Mouse (Mus musculus) bone marrow, adult 2 months (tissue): ENCODE measurements around the gene B4galt5.

Source experiments
- CTCF ChIP-seq: fragments of 200-500 bp; IDR thresholded peaks from 2 replicates; pipeline ENCODE4 v1.5.1; 2011; ENCODE audit warnings: low read length, control low read depth; ENCODE audit not compliant: control insufficient read depth, insufficient read depth
- POLR2A ChIP-seq: fragments of 200-500 bp; IDR thresholded peaks from 2 replicates; pipeline ENCODE4 v1.6.1; 2011; ENCODE audit warnings: low read depth, mild to moderate bottlenecking, control low read depth, low read length, borderline replicate concordance; ENCODE audit not compliant: control insufficient read depth

DNA sequence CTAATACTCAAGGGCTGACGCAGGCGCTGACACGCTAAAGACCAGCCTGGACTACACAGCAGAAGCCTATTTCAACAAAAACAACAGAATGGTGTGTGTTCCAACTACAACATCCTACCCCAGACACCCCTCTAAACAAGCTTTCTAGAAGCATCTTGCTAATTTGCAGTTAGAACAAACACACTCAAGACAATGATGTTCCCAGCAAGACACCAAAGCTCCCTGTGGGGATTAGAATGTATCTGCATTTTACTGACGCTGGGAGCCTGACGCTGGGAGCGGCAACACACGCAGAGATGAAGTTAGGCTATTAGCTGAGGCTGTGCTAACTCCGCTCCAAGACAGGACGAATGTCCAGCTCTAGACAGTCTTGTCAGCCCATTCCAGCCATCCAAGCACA, 22.4 kb downstream of the B4galt5 start:
- no peak for TF ChIP-seq CTCF
- no peak for TF ChIP-seq POLR2A
